Mouse (Mus musculus) brain, embryonic 14.5 days (tissue): ENCODE results near the gene Gcc2.
"Not testable (repeated sequence)": the region's sequence is repeated elsewhere in the genome, so short reads cannot be mapped to it uniquely, and the experiment has no call there.

Experiments
- CTCF ChIP-seq: fragments of 200-500 bp; IDR thresholded peaks from 2 replicates; pipeline ENCODE4 v1.5.1; 2012; ENCODE audit warnings: inconsistent platforms, mild to moderate bottlenecking, moderate library complexity, borderline replicate concordance; ENCODE audit not compliant: insufficient read depth, insufficient read length; ENCODE audit errors: extremely low read depth
- POLR2A ChIP-seq: fragments of 200-500 bp; IDR thresholded peaks from 2 replicates; pipeline ENCODE4 v1.6.1; 2012; ENCODE audit warnings: mild to moderate bottlenecking, inconsistent platforms, borderline replicate concordance; ENCODE audit not compliant: poor library complexity, insufficient read depth, insufficient read length, severe bottlenecking; ENCODE audit errors: extremely low read depth

GRCm38 (mm10) chr10:58230021-58230420 lies 25.3 kb upstream of the Gcc2 start:
- not testable (repeated sequence) for TF ChIP-seq POLR2A, CTCF
